Mouse (Mus musculus) neutrophil, adult 5-6 weeks (primary cell): Measurements from ENCODE around the gene Hras. TPM values are rescaled to one million over a fixed set of nuclear protein-coding genes. Genes with fewer than 3 reads are reported as not detected.

ENCODE experiments used
- ATAC-seq: fragments of 151-379, 151-347 bp; 2 replicates; pipeline ENCODE4 v1.8.0; 2017; ENCODE audit warnings: mild to moderate bottlenecking, moderate TSS enrichment; ENCODE audit not compliant: insufficient number of reproducible peaks, poor library complexity, low FRiP score, severe bottlenecking; ENCODE audit errors: extremely low read depth
- total RNA-seq: library from RNA; stranded (forward); fragments of 200-1000 nt; gene quantifications from 2 replicates; pipeline ENCODE4 v1.2.3, GENCODE M21; 2017

Hras gene
- total RNA-seq, 1 experiment from 2014 or later: 13.7 TPM

DNA sequence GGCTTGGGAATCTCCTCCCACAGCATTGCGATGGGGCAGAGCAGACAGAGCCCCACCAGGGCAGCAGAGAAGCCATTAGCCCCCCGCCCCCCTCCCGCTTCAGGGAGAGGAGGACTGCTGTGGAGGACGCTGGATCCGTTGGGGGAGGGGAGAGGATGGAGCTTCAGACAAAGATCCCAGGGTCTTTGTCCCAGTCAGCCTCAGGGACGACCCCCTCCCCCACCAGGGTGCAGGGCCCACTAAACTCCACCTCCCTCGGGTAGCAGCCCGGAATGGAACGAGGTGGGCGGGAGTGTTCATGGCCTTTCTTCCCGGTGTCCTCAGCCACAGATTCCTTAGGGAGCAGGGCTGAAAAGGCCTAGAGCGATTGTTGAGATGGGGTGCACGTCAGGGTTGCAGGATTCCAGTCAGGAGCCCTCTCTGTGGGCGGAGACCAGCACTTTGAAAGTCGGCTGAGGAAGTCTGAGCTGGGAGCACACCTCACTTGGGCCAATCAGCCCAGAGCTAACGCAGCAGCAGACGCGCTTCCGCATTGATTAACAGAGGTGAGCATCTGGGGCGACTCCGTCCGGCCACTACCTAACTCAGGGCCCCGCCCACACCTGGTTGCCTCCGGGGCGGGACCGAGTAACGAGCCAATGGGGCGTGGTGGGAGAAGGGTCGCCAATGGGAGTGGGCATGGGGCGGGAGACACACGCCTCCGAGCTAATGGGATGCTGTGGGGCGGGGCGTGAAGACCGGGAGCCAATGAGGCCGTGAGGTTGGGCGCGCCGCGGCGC lies 21.5 kb upstream of the Hras start, which contains the start of gene Rassf7:
Gene Rassf7, plus strand, starts transcription at position 760 of the 779 bp plus-strand sequence.
- peak; percentile 92 for ATAC-seq

DNA sequence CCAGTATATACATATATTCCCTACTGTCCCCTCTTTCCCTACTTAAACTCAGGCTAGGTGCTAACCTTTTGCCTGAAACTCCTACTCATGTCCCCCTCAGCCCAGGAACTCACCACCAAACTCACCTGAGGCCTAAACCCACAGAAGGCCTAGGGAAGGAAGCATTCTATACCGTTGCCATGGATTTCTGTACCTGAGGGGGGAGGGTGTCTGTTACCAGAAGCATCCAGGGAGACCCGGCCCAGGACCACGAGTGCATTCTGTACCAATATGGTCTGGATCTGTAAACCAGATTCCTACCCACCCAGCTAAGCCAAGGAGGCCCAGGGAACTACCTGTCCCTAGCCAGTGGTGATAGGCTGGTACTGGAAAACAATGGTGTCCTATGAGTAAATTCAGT lies 20.5 kb upstream of the Hras start:
- ATAC-seq: no peak

DNA sequence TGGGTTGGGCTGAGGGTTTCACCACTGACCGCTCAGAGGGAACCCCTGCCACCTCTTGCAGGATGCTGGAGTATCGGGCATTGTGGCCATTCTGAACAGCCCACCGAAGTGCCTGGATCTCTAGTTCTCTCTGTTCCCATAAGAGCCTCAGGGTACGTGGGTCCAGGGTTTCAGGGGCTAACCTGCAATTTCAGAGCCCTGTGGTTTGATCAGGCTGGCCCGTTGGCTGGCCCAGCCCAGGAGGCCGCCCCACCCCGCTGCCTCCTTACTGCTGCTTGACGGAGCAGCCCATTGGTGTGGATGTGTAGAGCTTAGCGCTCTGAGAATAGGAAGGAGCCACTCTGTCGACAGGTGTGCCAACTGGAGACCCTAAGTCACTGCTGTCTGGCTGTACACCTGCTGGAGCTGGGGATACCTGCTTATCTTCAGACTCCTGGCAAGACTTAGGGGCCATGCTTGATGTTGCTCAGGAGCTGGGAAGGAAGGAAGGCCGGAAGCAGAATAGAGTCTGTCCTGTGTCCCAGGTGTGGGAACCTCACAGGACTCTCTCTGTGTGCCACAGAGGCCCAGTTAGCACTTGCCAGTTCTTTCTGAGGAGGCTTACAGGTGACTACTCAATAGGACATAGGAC lies 19.9 kb upstream of the Hras start, which contains the start of gene Lmntd2:
Gene Lmntd2, minus strand, starts transcription at position 476 of the 631 bp plus-strand sequence.
- ATAC-seq: no peak

DNA sequence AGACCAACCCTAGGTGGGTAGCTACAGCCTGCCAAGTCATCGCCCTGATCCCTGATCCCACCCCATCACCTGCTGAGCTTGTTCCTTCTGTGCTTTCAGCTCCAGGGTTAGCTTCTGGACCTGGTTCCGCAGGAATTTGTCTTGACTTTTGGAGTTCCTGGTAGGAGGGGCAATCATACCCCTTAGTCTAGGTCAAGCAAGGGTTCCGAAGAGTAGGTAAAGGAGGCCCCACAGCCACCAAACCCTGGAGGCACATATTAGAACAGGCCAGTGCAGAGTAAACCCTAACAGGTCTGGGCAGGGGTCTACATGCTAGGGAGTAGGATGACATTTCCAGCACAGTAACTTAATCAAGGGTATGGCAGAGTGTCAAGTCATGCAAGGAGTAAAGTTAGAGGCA lies 19.3 kb upstream of the Hras start:
- ATAC-seq: no peak

DNA sequence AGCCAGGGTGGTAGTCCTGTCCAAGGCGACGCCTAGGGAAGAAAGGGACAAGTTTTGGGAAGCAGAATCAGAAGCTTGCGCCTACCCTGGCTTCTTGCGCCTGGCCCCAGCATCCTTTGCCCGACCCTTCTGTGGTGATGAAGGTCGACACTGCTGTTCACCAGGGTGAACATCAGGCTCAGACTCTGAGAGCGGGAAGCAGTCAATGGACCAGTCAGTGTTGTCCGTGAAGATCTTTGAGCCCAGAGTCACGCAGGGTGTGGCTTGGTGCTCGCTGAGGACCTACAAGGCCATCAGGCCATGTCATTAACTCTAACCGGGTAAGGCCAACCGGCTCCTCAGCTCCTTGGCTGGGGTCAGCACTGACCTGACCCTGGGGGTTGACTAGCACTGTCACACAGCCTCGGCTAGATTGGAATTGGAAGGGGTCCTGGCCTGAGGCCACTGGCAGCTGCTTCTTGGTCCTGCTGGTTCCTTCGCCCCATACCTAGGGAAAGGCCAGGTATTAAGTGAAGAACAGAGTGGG lies 16.9 kb upstream of the Hras start:
- ATAC-seq: no peak

DNA sequence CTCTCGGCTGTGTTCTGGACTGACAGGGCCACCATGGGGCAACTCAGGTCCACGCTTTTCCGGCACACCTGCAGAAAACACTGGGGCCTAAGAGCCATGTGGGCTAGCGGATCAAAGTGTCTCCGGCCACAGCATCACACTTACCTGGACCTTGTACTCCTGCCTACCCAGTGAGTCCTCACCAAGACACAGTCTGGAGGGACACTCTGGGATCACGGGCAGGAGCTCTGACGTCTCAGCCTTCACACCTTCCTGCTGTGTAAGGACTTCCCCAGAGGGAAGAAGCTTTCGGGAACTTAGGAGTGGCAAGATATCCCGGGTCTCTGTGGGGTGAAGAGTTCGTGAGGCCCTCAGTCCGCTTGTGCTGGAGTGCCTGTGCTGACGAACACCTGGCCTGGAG lies 16.3 kb upstream of the Hras start:
- ATAC-seq: no peak

DNA sequence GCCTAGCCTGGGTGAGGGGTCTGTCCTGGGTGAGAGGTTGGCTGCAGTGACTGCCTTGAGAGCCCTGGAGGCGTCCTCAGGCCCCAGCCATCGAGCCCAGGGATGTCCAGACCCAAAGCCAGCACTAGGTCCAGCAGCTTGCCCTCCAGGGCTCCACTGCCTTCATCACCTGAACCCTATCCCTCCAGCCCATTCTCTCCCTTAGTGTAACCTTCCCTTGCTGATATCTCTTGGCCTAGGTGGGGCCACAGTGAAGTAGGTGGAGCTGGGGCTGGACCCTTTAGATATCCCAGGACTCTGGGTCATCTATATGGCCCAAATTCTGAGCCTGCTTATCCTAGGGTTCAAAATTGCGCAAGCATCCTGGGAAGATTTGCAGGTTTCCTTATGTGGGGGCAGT lies 15.7 kb upstream of the Hras start:
- no peak for ATAC-seq

DNA sequence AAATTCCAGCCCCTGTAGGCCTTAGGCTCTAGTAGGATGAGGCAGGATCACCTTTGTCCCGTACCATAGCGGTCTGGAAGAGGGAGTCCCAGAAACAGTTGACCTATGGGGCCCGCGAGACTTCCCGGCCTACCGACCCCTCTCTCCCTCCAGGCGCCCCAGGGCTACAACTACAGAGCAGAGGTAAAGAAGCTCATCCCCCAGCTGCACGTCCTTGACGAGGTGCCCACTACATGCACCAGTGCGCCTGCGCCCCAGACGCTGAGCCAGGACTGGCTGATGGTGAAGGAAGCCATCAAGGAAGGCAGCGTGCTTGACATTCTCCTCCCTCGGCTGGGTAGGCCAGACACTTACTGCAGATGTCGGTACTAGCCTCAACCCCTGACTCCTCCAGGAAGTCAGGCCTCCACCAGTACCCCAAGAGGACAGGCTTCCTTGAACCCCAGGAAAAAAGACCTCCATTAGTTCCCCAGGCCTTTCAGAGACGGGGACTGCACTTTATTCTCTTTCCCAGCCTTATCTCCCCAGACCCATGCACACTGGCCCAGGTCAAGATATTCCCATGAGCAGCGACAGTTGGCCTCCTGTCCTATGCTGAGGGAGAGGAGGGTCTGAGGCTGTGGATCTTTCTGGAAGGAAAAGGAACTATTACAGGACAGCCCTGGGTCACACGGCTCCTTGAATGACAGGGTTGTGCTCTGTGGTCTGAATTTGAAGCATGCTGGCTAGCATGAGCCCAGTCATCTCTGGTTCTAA lies 12.6 kb upstream of the Hras start:
- no peak for ATAC-seq

DNA sequence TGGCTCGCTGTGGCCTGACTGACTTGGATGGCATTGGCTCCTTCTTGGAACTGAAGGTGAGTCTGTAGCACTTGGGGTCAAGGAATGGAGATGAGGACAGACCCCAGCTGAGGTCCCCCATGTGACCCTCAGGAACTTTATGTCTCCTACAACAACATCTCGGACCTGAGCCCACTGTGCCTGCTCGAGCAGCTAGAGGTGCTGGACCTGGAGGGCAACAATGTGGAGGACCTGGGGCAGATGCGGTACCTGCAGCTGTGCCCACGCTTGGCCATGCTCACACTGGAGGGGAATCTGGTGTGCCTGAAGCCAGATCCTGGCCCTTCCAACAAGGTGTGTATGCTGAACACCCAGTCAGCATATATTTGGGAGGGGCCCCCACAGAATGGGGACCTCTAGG lies 11.7 kb upstream of the Hras start:
- ATAC-seq: no peak

DNA sequence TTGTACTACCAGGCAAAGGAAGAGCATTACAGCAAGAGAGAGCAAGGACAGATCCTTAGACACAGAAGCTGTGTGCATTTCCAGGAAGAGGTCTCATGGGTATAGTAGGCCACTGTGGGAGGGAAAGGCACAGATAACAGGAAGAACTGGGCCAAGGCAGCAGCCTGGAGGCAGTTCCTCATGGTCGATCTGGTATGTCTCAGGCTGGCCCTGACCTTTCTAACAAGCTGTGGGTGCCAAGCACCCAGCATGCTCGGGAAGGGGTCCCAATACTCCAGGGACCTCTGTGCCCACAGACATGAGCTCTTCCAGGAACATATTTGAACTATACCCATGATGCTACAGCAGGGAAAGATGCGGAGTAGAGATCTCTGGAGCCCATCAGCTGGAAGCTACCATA lies 10.7 kb upstream of the Hras start:
- ATAC-seq: no peak

DNA sequence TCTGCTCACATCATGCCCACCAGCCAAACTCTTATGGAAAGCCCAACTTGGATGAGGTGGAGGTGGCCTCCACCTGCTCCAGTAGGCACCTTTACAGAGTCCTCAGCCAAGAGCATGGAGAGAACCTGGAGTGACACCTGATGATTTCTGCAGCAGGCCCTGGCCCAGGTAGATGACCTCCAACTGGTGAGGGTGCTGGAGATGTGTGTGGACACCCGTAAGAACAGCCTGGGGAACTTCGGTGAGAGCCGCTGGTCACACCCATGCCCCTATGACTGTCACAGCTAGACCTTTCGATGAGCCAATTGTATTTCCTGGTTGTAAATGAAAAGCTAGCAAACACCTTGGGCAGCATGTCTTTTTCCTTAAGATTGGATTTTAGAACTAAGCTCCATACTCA lies 4.3 kb upstream of the Hras start:
- ATAC-seq: no peak

DNA sequence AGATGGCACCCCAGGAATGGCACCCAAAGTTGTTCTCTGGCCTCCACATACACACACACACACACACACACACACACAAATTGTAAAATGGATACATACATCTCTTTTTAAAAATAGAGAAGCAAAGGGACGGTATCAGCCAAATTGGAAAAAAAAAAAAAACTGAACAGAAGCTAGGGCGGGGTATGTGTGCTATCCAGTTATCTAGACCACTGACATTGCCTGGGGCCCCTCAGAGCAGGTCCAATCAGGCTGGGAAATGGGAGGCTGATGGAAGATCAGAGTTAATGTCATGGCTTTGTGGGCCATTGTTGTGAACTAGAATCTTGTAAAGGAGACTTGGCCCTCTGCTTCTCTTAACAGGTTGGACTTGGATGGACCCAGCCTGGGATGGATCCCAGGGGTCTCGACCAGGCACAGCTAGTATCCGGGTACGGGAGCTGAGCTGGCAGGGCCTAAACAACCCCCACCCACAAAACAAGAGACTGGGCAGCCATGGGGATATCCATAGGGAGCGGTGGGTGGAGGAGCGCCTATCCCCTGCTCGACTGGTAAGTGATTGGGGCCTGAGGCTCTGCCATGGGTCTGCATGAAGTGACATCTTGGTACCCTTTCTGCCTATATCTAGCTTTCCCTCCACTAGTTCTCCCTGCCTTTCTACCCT lies 2.9 kb upstream of the Hras start:
- ATAC-seq: no peak

DNA sequence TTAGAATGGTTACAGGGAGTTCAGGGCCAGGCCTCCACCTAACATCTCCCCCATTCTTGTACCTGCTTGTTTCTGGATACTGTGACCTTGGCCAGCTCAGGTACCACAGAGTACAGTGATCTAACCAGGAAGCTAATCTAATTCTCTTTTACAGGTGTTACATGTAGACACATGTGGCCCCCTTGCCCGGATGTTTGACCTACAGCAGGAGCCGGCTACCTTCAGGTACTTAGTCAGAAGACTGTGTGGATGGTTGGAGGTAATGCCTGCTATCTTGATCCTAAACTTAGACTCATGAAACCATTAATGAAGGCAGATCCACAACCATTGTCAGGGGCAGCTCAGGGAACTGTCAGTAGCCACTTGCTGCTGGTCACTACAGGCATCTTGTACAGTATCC lies 1.9 kb upstream of the Hras start:
- ATAC-seq: no peak

DNA sequence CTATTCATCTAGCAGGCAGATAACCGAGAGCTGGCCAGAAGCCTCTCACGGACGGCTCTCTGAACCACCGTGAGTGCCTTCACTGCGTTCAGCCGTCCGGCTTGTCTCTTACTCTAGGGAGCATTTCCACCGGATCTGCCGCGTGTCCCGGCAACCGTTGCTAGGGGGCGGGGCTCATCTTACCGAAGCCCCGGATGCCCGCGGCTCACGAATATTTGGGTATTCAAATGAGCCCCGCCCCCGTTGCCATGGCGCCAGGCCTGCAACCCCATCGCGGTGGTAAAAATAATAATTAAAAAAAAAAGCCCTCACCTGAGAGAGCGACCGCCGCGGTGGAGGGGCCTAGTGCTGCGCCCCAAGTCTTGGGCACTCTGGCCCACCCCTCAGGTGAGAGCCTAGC lies 1.0 kb upstream of the Hras start:
- ATAC-seq: peak; percentile 62

DNA sequence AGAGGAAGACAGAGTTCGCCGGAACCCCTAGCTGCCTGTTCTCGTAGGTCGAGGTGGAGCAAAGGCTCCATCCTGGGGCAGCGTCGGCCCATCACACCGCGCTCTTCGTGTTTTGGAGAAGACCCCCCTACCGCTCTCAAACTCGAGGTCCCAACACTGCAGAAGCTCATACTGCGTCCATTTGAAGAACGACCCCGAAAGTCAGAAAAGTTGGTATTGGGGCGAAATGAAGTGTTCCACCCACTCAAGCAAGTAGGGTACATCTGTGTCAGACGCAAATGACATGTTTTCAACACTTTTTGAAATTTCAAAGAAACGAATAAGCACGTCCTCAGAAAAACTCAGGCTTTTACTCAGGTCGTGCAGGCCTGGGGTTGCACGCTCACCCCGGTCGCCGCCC lies 604 bp upstream of the Hras start:
- ATAC-seq: no peak

DNA sequence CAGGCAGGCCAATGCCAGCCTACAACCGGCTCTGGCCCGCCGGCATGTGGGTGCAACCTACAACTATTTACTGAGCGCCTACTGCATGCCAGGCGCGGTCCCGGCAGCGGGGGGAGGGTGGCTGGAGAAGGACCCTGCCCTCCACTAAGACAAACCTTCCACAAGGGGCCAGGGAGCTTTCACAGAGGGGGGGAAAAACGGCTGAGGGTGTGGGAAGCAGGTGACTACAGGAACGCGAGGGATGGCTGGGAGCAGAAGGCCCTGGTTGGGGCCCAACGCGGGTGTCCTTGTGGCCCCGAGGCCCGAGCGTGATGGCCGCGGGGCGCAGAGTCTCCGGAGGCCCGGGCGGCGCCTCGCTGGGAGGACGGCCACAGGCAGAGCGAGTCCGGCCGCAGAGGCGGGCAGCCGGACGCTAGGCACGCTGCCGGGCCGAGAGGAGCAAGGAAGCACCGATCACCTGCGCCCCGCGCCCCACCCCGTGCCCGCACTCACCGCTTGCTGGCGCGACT lies 403 bp downstream of the Hras start:
- ATAC-seq: no peak

DNA sequence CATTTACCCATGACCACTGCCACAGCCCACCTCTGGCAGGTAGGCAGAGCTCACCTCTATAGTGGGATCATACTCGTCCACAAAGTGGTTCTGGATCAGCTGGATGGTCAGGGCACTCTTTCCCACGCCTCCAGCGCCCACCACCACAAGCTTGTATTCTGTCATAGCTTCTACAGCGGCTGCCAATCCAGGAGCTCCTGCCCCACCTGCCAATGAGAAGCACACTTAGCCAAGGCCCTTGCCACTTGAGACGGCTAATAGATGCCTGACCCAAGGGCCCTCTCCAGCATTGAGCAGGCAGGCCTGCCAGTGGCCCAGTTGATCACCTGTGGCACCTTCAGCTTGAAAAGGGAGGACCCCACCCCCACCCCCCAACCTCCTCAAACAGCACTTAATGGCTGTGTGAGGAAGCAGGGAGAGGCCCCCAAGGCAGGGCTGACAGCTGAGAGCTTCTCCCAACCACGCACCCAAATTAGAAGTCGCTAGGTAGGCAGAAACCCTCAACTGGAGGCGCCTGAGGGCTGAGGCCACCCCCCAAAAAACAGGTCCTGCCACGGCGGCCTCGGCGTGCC lies 943 bp downstream of the Hras start:
- ATAC-seq: no peak

DNA sequence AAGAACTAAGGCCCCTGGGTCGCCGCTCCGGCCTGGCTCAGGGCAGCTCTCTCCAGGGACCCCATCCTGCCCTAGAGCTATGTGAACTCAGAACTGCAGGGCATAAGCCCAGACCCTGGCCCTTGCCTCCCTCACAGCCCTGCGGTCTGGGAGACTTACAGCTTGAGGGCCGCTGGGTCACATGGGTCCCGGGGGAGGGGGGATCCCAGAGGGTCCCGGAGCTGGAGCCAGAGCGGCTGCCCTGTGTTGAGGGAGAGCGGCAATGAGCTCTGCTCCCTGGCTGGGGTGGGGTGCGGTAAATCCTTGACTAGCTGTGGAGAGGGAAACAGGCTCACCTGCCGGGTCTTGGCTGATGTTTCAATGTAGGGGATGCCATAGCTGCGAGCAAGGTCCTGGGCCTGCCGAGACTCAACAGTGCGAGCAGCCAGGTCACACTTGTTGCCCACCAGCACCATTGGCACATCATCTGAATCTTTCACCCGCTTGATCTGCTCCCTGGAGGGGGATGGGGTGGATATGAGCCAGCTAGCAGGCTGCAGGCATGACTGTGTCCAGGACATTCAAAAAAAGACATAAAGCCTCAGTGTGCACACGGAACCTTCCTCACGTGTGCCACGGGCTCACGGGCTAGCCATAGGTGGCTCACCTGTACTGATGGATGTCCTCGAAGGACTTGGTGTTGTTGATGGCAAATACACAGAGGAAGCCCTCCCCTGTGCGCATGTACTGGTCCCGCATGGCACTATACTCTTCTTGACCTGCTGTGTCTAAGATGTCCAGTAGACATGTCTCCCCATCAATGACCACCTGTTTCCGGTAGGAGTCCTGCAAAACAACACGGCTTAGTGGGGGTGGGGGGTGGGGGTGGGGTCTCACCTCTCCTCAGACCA lies 1.8 kb downstream of the Hras start:
- no peak for ATAC-seq
